Mouse (Mus musculus): ENCODE data around the gene Slc9b1.
A peak's percentile ranks its signal among the peaks of the same experiment; 100 is the strongest.

Slc9b1 gene

GRCm38 (mm10) chr3:135349022-135349421, 1.2 kb downstream of the Slc9b1 start:
- H3K27me3 ChIP-seq (ENCODE audit: insufficient read depth, low read length) = no peaks in the 10 kb centered on the region
- peak overlapping the region; percentile 82 for H3K4me3 ChIP-seq (replicated peaks; ENCODE audit: low read length)
- no peak for TF ChIP-seq POU5F1 (IDR thresholded peaks at IDR 0.05; ENCODE audit: borderline replicate concordance, low read length)
- no peak for TF ChIP-seq CTCF (conservative IDR thresholded peaks at IDR 0.05; ENCODE audit: low read length)
- TF ChIP-seq NANOG (IDR thresholded peaks at IDR 0.05; ENCODE audit: borderline replicate concordance, low read length) = no peak
- H3K9me3 ChIP-seq (ENCODE audit: low read length) = no peaks in the 10 kb centered on the region
- peaks cover 39% of the 10 kb centered on the region for H3K36me3 ChIP-seq (ENCODE audit: insufficient read depth, low read length)
- peaks cover 30% of the 10 kb centered on the region for H3K4me1 ChIP-seq (replicated peaks; ENCODE audit: low read depth, low read length)

- no peak overlapping the region for H3K4me3 ChIP-seq (replicated peaks; ENCODE audit: low read length)
- peaks cover 59% of the 10 kb centered on the region for H3K36me3 ChIP-seq (ENCODE audit: insufficient read depth, low read length)
- TF ChIP-seq NANOG (IDR thresholded peaks at IDR 0.05; ENCODE audit: borderline replicate concordance, low read length) = no peak
- TF ChIP-seq CTCF (conservative IDR thresholded peaks at IDR 0.05; ENCODE audit: low read length) = no peak
- no peak for TF ChIP-seq POU5F1 (IDR thresholded peaks at IDR 0.05; ENCODE audit: borderline replicate concordance, low read length)
- H3K9me3 ChIP-seq (ENCODE audit: low read length) = no peaks in the 10 kb centered on the region
- H3K27me3 ChIP-seq (ENCODE audit: insufficient read depth, low read length) = no peaks in the 10 kb centered on the region
- peaks cover 30% of the 10 kb centered on the region for H3K4me1 ChIP-seq (replicated peaks; ENCODE audit: low read depth, low read length)
Measured at GRCm38 (mm10) chr3:135351857-135352256, 4.0 kb downstream of the Slc9b1 start.

- H3K4me3 ChIP-seq (replicated peaks; ENCODE audit: low read length) = no peak overlapping the region
- H3K9me3 ChIP-seq (ENCODE audit: low read length) = no peaks in the 10 kb centered on the region
- H3K36me3 ChIP-seq (ENCODE audit: insufficient read depth, low read length) = peaks cover 67% of the 10 kb centered on the region
- H3K27me3 ChIP-seq (ENCODE audit: insufficient read depth, low read length) = no peaks in the 10 kb centered on the region
- H3K4me1 ChIP-seq (replicated peaks; ENCODE audit: low read depth, low read length) = peaks cover 15% of the 10 kb centered on the region; the same call in 1 of the 2 replicates
- TF ChIP-seq NANOG (IDR thresholded peaks at IDR 0.05; ENCODE audit: borderline replicate concordance, low read length) (no peak), CTCF (conservative IDR thresholded peaks at IDR 0.05; ENCODE audit: low read length) (no peak), POU5F1 (IDR thresholded peaks at IDR 0.05; ENCODE audit: borderline replicate concordance, low read length) (no peak)
Measured at GRCm38 (mm10) chr3:135357394-135357793, 9.6 kb downstream of the Slc9b1 start.

GRCm38 (mm10) chr3:135375836-135376235, 28.0 kb downstream of the Slc9b1 start:
- Histone ChIP-seq H3K27me3 (ENCODE audit: insufficient read depth, low read length) (no peaks in the 10 kb centered on the region), H3K4me1 (replicated peaks; ENCODE audit: low read depth, low read length) (no peaks in the 10 kb centered on the region), H3K4me3 (replicated peaks; ENCODE audit: low read length) (no peak overlapping the region), H3K36me3 (ENCODE audit: insufficient read depth, low read length) (peaks cover 35% of the 10 kb centered on the region), H3K9me3 (ENCODE audit: low read length) (no peaks in the 10 kb centered on the region)
- TF ChIP-seq CTCF (conservative IDR thresholded peaks at IDR 0.05; ENCODE audit: low read length) (no peak), NANOG (IDR thresholded peaks at IDR 0.05; ENCODE audit: borderline replicate concordance, low read length) (no peak), POU5F1 (IDR thresholded peaks at IDR 0.05; ENCODE audit: borderline replicate concordance, low read length) (no peak)

- no peaks in the 10 kb centered on the region for H3K4me1 ChIP-seq (replicated peaks; ENCODE audit: low read depth, low read length)
- no peaks in the 10 kb centered on the region for H3K27me3 ChIP-seq (ENCODE audit: insufficient read depth, low read length)
- H3K36me3 ChIP-seq (ENCODE audit: insufficient read depth, low read length) = peaks cover 32% of the 10 kb centered on the region
- H3K4me3 ChIP-seq (replicated peaks; ENCODE audit: low read length) = no peak overlapping the region
- TF ChIP-seq CTCF (conservative IDR thresholded peaks at IDR 0.05; ENCODE audit: low read length) (no peak), POU5F1 (IDR thresholded peaks at IDR 0.05; ENCODE audit: borderline replicate concordance, low read length) (no peak), NANOG (IDR thresholded peaks at IDR 0.05; ENCODE audit: borderline replicate concordance, low read length) (no peak)
- no peaks in the 10 kb centered on the region for H3K9me3 ChIP-seq (ENCODE audit: low read length)
Measured at GRCm38 (mm10) chr3:135377445-135377844, 29.6 kb downstream of the Slc9b1 start.

- Histone ChIP-seq H3K4me3 (replicated peaks; ENCODE audit: low read length) (no peak overlapping the region), H3K36me3 (ENCODE audit: insufficient read depth, low read length) (peaks cover 32% of the 10 kb centered on the region), H3K27me3 (ENCODE audit: insufficient read depth, low read length) (no peaks in the 10 kb centered on the region), H3K4me1 (replicated peaks; ENCODE audit: low read depth, low read length) (no peaks in the 10 kb centered on the region), H3K9me3 (ENCODE audit: low read length) (no peaks in the 10 kb centered on the region)
- TF ChIP-seq CTCF (conservative IDR thresholded peaks at IDR 0.05; ENCODE audit: low read length) (no peak), POU5F1 (IDR thresholded peaks at IDR 0.05; ENCODE audit: borderline replicate concordance, low read length) (no peak), NANOG (IDR thresholded peaks at IDR 0.05; ENCODE audit: borderline replicate concordance, low read length) (no peak)
Measured at GRCm38 (mm10) chr3:135379868-135380267, 32.0 kb downstream of the Slc9b1 start.

- H3K9me3 ChIP-seq (ENCODE audit: low read length) = no peaks in the 10 kb centered on the region
- H3K36me3 ChIP-seq (ENCODE audit: insufficient read depth, low read length) = no peaks in the 10 kb centered on the region; the same call in 1 of the 2 replicates
- H3K27me3 ChIP-seq (ENCODE audit: insufficient read depth, low read length) = no peaks in the 10 kb centered on the region
- H3K4me3 ChIP-seq (replicated peaks; ENCODE audit: low read length) = no peak overlapping the region
- H3K4me1 ChIP-seq (replicated peaks; ENCODE audit: low read depth, low read length) = no peaks in the 10 kb centered on the region
- TF ChIP-seq NANOG (IDR thresholded peaks at IDR 0.05; ENCODE audit: borderline replicate concordance, low read length) (no peak), CTCF (conservative IDR thresholded peaks at IDR 0.05; ENCODE audit: low read length) (no peak), POU5F1 (IDR thresholded peaks at IDR 0.05; ENCODE audit: borderline replicate concordance, low read length) (no peak)
Measured at GRCm38 (mm10) chr3:135393186-135393585, 45.4 kb downstream of the Slc9b1 start.

- no peaks in the 10 kb centered on the region for H3K4me1 ChIP-seq (replicated peaks; ENCODE audit: low read depth, low read length)
- H3K36me3 ChIP-seq (ENCODE audit: insufficient read depth, low read length) = no peaks in the 10 kb centered on the region; the same call in 1 of the 2 replicates
- no peak overlapping the region for H3K4me3 ChIP-seq (replicated peaks; ENCODE audit: low read length)
- no peaks in the 10 kb centered on the region for H3K27me3 ChIP-seq (ENCODE audit: insufficient read depth, low read length)
- TF ChIP-seq CTCF (conservative IDR thresholded peaks at IDR 0.05; ENCODE audit: low read length) (no peak), POU5F1 (IDR thresholded peaks at IDR 0.05; ENCODE audit: borderline replicate concordance, low read length) (no peak), NANOG (IDR thresholded peaks at IDR 0.05; ENCODE audit: borderline replicate concordance, low read length) (no peak)
- H3K9me3 ChIP-seq (ENCODE audit: low read length) = no peaks in the 10 kb centered on the region
Measured at GRCm38 (mm10) chr3:135395085-135395484, 47.3 kb downstream of the Slc9b1 start.

- H3K36me3 ChIP-seq (ENCODE audit: insufficient read depth, low read length) = no peaks in the 10 kb centered on the region; the same call in 1 of the 2 replicates
- H3K4me1 ChIP-seq (replicated peaks; ENCODE audit: low read depth, low read length) = no peaks in the 10 kb centered on the region
- no peak for TF ChIP-seq NANOG (IDR thresholded peaks at IDR 0.05; ENCODE audit: borderline replicate concordance, low read length)
- TF ChIP-seq CTCF (conservative IDR thresholded peaks at IDR 0.05; ENCODE audit: low read length) = no peak
- no peaks in the 10 kb centered on the region for H3K27me3 ChIP-seq (ENCODE audit: insufficient read depth, low read length)
- H3K4me3 ChIP-seq (replicated peaks; ENCODE audit: low read length) = no peak overlapping the region
- H3K9me3 ChIP-seq (ENCODE audit: low read length) = no peaks in the 10 kb centered on the region
Measured at GRCm38 (mm10) chr3:135396081-135396480, 48.3 kb downstream of the Slc9b1 start.
